Mouse (Mus musculus): ENCODE data around the gene 1110025L11Rik. TPM values are rescaled to one million over a fixed set of nuclear protein-coding genes. Genes with fewer than 3 reads are reported as not detected.

1110025L11Rik gene
- polyA plus RNA-seq, 2 experiments, result not detected

DNA sequence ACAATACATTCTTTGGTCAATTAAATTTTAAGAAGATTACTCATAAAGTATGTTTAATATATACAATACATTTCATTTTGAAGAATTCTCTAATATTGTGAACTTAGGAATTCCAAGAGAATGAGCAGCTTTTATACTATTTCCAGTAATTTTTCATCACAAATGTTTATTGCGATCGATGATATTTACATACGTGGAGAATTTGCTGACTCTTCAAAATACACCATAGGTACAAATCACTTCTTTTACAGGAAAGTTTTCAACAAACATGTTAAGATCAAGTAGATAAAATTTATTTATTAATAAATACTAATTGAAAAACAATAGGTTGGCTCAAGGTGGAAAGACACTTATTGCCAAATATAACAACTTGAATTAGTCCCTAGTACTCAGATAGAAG lies 49.8 kb downstream of the 1110025L11Rik start:
- H3K4me2 ChIP-seq (replicated peaks; ENCODE audit: low read depth, low read length, severe bottlenecking), result no peak overlapping the region
- no peak overlapping the region for H3K27ac ChIP-seq (replicated peaks; ENCODE audit: low read depth, low read length)
- no peaks in the 10 kb centered on the region for H3K36me3 ChIP-seq (ENCODE audit: control insufficient read depth, insufficient read depth, low read length)
- TF ChIP-seq POLR2A (IDR thresholded peaks at IDR 0.05; ENCODE audit: borderline replicate concordance, extremely low read depth, insufficient read depth, insufficient read length), result no peak
- no peak for ATAC-seq (ENCODE audit: low FRiP score, low read depth)
- no peaks in the 10 kb centered on the region for H3K27me3 ChIP-seq (ENCODE audit: control insufficient read depth, insufficient read depth, low read length)
- 95% methylated on average over 3 of the region's 3 CpGs for WGBS
- H3K4me1 ChIP-seq (ENCODE audit: control insufficient read depth, insufficient read depth, low read length), result no peaks in the 10 kb centered on the region
- no peak for DNase-seq (ENCODE audit: low spot score)
- no peaks in the 10 kb centered on the region for H3K9me3 ChIP-seq (ENCODE audit: control insufficient read depth, low read length)
- no peak overlapping the region for H3K9ac ChIP-seq (ENCODE audit: low read depth, low read length, severe bottlenecking)
- no peak overlapping the region for H3K4me3 ChIP-seq (replicated peaks; ENCODE audit: low read length)

Other genes starting within 250 kb of the 1110025L11Rik start
- gene Krtap15, start 243.8 kb downstream of the 1110025L11Rik start, polyA plus RNA-seq (2012; rRNA removed), result not detected in 2 replicates
- not detected in 2 replicates for gene Krtap15, start 243.8 kb downstream of the 1110025L11Rik start, polyA plus RNA-seq (2014; fragmentation: Nextera tagmentation; extraction: Ambion mirVana)
- not detected in 2 replicates for gene Krtap14, start 237.9 kb downstream of the 1110025L11Rik start, polyA plus RNA-seq (2012; rRNA removed)
- gene Krtap14, start 237.9 kb downstream of the 1110025L11Rik start, polyA plus RNA-seq (2014; fragmentation: Nextera tagmentation; extraction: Ambion mirVana), result not detected in 2 replicates
- not detected in 2 replicates for gene Krtap19-1, start 194.6 kb downstream of the 1110025L11Rik start, polyA plus RNA-seq (2012; rRNA removed)
- gene Krtap19-1, start 194.6 kb downstream of the 1110025L11Rik start, polyA plus RNA-seq (2014; fragmentation: Nextera tagmentation; extraction: Ambion mirVana), result not detected in 2 replicates
- not detected in 2 replicates for gene Krtap19-2, start 189.7 kb downstream of the 1110025L11Rik start, polyA plus RNA-seq (2012; rRNA removed)
- not detected in 2 replicates for gene Krtap19-2, start 189.7 kb downstream of the 1110025L11Rik start, polyA plus RNA-seq (2014; fragmentation: Nextera tagmentation; extraction: Ambion mirVana)
- not detected in 2 replicates for gene Krtap19-3, start 186.0 kb downstream of the 1110025L11Rik start, polyA plus RNA-seq (2012; rRNA removed)
- not detected in 2 replicates for gene Krtap19-3, start 186.0 kb downstream of the 1110025L11Rik start, polyA plus RNA-seq (2014; fragmentation: Nextera tagmentation; extraction: Ambion mirVana)
- gene Krtap19-4, start 178.9 kb downstream of the 1110025L11Rik start, polyA plus RNA-seq (2012; rRNA removed), result not detected in 2 replicates
- not detected in 2 replicates for gene Krtap19-4, start 178.9 kb downstream of the 1110025L11Rik start, polyA plus RNA-seq (2014; fragmentation: Nextera tagmentation; extraction: Ambion mirVana)
- not detected in 2 replicates for gene Krtap19-5, start 167.5 kb downstream of the 1110025L11Rik start, polyA plus RNA-seq (2012; rRNA removed)
- gene Krtap19-5, start 167.5 kb downstream of the 1110025L11Rik start, polyA plus RNA-seq (2014; fragmentation: Nextera tagmentation; extraction: Ambion mirVana), result not detected in 2 replicates
- not detected in 2 replicates for gene Krtap19-9b, start 131.7 kb downstream of the 1110025L11Rik start, polyA plus RNA-seq (2012; rRNA removed)
- gene Krtap19-9b, start 131.7 kb downstream of the 1110025L11Rik start, polyA plus RNA-seq (2014; fragmentation: Nextera tagmentation; extraction: Ambion mirVana), result not detected in 2 replicates
- not detected in 2 replicates for gene Krtap16-3, start 101.1 kb downstream of the 1110025L11Rik start, polyA plus RNA-seq (2012; rRNA removed)
- not detected in 2 replicates for gene Krtap16-3, start 101.1 kb downstream of the 1110025L11Rik start, polyA plus RNA-seq (2014; fragmentation: Nextera tagmentation; extraction: Ambion mirVana)
- gene Krtap22-2, start 53.2 kb downstream of the 1110025L11Rik start, polyA plus RNA-seq (2012; rRNA removed), result not detected in 2 replicates
- gene Krtap22-2, start 53.2 kb downstream of the 1110025L11Rik start, polyA plus RNA-seq (2014; fragmentation: Nextera tagmentation; extraction: Ambion mirVana), result not detected in 2 replicates
- not detected in 2 replicates for gene Gm10229, start 48.7 kb downstream of the 1110025L11Rik start, polyA plus RNA-seq (2012; rRNA removed)
- gene Gm10229, start 48.7 kb downstream of the 1110025L11Rik start, polyA plus RNA-seq (2014; fragmentation: Nextera tagmentation; extraction: Ambion mirVana), result not detected in 2 replicates
- gene Krtap6-1, start 32.3 kb downstream of the 1110025L11Rik start, polyA plus RNA-seq (2012; rRNA removed), result not detected in 2 replicates
- gene Krtap6-1, start 32.3 kb downstream of the 1110025L11Rik start, polyA plus RNA-seq (2014; fragmentation: Nextera tagmentation; extraction: Ambion mirVana), result not detected in 2 replicates
- gene Gm10228, start 22.5 kb downstream of the 1110025L11Rik start, polyA plus RNA-seq (2012; rRNA removed), result not detected in 2 replicates
- not detected in 2 replicates for gene Gm10228, start 22.5 kb downstream of the 1110025L11Rik start, polyA plus RNA-seq (2014; fragmentation: Nextera tagmentation; extraction: Ambion mirVana)
- not detected in 2 replicates for gene Krtap6-5, start 16.1 kb downstream of the 1110025L11Rik start, polyA plus RNA-seq (2012; rRNA removed)
- not detected in 2 replicates for gene Krtap6-5, start 16.1 kb downstream of the 1110025L11Rik start, polyA plus RNA-seq (2014; fragmentation: Nextera tagmentation; extraction: Ambion mirVana)
- gene Krtap6-3, start 20.0 kb upstream of the 1110025L11Rik start, polyA plus RNA-seq (2012; rRNA removed), result not detected in 2 replicates
- gene Krtap6-3, start 20.0 kb upstream of the 1110025L11Rik start, polyA plus RNA-seq (2014; fragmentation: Nextera tagmentation; extraction: Ambion mirVana), result not detected in 2 replicates
- gene Gm6358, start 76.8 kb upstream of the 1110025L11Rik start, polyA plus RNA-seq (2012; rRNA removed), result not detected in 2 replicates
- not detected in 2 replicates for gene Gm6358, start 76.8 kb upstream of the 1110025L11Rik start, polyA plus RNA-seq (2014; fragmentation: Nextera tagmentation; extraction: Ambion mirVana)
- gene Gm10061, start 87.1 kb upstream of the 1110025L11Rik start, polyA plus RNA-seq (2012; rRNA removed), result not detected in 2 replicates
- not detected in 2 replicates for gene Gm10061, start 87.1 kb upstream of the 1110025L11Rik start, polyA plus RNA-seq (2014; fragmentation: Nextera tagmentation; extraction: Ambion mirVana)
- gene Gm9789, start 94.0 kb upstream of the 1110025L11Rik start, polyA plus RNA-seq (2012; rRNA removed), result not detected in 2 replicates
- gene Gm9789, start 94.0 kb upstream of the 1110025L11Rik start, polyA plus RNA-seq (2014; fragmentation: Nextera tagmentation; extraction: Ambion mirVana), result not detected in 2 replicates
- gene Gm7735, start 105.5 kb upstream of the 1110025L11Rik start, polyA plus RNA-seq (2012; rRNA removed), result not detected in 2 replicates
- gene Gm7735, start 105.5 kb upstream of the 1110025L11Rik start, polyA plus RNA-seq (2014; fragmentation: Nextera tagmentation; extraction: Ambion mirVana), result not detected in 2 replicates
- not detected in 2 replicates for gene 1110057P08Rik, start 110.7 kb upstream of the 1110025L11Rik start, polyA plus RNA-seq (2012; rRNA removed)
- gene 1110057P08Rik, start 110.7 kb upstream of the 1110025L11Rik start, polyA plus RNA-seq (2014; fragmentation: Nextera tagmentation; extraction: Ambion mirVana), result not detected in 2 replicates
- gene Krtap20-2, start 141.9 kb upstream of the 1110025L11Rik start, polyA plus RNA-seq (2012; rRNA removed), result not detected in 2 replicates
- gene Krtap20-2, start 141.9 kb upstream of the 1110025L11Rik start, polyA plus RNA-seq (2014; fragmentation: Nextera tagmentation; extraction: Ambion mirVana), result not detected in 2 replicates

All from limb, embryonic 14.5 days (tissue).